Mouse (Mus musculus) hindlimb bud, embryonic 11.5 days (tissue): ENCODE results near the gene Snx5.

Experiments used
- DNase-seq: peaks from one replicate; pipeline ENCODE4 v3.0.0-alpha.2; 2012; ENCODE audit warnings: low read depth, low spot score; ENCODE audit errors: extremely low spot score

Snx5 gene

GRCm38 (mm10) chr2:144229647-144230046 lies 41.1 kb downstream of the Snx5 start:
- no peak for DNase-seq

DNA sequence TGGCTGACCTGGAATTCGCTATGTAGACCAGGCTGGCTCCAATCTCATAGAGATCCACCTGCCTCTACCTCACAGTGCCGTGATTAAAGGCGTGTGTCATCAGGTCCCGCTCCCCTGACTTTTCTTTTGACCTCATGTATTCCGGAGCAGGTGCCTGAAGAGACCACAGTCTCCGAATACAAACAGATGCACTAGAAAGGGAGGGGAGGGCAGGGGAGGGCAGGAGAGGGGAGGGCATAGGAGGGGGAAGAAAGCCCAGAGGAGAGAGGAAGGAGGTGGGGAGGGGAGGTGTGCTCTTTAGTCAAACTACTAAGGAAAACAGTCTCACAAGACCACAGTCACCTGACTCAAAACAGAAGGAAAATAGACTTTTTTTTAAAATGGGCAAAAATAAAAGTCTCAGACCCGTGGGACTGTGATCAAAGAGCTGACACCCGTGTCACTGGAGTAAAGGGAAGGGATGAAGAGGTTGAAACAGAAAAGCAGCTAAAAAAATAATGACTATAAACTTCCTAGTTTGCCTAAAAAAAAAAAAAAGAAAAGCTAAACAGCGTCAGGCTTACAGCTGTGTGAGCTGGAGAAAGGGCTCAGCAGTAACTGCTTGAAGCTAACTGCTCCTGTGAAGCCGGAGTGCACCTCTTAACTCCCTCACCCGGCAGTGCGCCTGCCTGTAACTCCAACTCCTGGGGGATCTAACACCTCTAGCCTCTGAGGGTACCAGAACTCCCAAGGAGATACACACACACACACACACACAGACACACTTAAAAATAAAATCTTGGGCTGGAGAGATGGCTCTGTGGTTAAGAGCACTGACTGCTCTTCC lies 42.0 kb downstream of the Snx5 start:
- DNase-seq = no peak

DNA sequence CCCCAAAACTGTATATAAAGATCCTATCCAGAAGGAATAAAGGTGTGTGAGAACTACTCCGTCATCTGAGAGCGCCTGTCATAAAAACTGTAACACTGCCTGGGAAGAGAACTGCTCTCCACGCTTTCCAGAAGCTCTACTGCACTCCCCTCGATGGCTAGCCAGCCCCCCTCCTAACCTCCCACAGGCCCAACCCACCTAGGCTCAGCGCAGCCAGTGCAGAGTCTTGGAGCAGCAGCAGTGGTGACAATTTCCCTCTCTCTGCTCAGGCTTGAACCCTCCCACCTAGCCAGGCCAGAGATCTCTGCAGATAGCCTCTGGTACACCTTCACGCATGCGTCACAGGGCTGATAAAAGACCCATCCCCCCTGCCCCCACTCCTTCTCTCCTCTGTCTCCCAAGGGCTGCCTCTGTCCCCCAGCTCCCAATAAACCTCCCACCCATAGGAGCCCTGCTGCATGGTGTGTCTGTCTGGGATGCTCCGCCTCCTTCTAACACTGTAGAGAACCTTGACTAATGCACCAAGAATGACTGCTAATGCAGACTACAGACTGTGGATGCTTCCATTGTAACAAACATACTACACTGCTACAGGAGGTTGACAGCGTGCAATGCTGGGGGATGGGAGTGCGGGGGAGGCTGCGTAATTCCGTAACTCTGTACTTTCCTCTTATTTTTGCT lies 43.7 kb downstream of the Snx5 start:
- DNase-seq = no peak

DNA sequence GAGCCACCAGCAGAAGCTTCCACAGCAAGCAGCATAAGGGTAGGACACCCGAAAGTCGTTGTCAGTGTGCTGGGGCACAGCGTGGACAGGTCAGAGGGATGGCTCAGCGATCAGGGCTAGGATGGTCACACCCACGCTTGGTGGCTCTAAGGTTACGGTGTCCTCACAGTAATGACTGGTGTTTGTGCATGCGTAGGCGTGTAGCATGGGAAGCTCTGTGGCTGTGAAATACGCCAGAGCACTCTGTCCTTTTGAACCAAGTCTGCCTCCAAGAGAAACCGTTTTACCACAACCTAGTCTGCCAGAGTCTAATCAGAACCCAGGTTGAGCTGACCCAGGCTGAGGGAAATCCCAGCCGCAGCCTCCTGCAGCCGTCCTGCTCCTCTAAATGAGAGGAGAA lies 46.4 kb downstream of the Snx5 start:
- no peak for DNase-seq

GRCm38 (mm10) chr2:144215601-144216000 lies 55.1 kb downstream of the Snx5 start:
- no peak for DNase-seq

DNA sequence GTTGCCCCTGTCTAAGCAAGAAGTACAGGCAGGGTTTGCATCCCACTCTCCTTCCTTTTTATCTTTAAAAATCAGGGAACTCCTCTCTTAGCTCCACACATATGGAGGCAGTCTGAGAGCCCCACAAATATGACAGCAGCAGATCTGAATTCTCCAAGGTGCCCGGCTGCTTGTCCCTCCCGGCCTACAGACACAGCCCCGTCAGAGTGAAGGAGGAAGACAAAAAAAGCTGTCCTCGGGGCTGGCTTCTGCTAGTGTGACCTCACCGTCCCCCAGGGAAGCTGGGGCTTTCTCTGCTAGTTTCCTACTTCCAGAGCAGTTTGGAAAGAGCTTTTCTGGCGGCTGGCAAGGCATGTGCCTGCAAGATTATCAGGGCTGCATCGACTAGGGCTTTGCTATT lies 55.5 kb downstream of the Snx5 start:
- no peak for DNase-seq

DNA sequence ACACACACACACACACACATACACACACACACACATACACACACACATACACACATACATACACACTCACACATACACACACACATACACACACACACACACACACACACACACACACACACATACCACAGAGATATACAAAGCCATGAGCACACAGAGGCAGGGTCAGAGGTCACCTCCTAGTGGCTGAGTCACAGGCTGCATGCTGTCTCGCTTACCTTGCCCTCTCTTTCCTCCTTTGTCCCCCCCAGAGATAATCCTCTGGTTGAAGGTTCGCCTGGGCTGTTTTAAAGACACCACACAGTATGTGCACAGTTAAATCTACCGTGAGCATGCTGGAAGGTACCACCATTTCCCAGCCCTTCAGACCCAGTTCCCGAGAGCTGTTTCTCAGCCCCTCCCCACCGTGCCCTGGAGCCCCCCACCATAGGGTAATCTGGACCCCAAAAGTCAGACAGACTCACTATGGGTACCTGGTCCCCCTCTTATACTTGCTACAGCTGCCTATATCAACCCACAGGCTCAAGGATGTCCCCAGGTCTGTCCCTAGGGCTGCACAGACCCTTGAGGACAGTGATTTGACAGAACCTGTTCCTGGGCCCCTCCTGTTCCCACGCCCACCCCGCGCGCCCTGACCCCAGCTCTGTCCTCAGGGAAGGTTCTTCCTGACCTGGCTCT lies 56.1 kb downstream of the Snx5 start:
- DNase-seq = no peak

DNA sequence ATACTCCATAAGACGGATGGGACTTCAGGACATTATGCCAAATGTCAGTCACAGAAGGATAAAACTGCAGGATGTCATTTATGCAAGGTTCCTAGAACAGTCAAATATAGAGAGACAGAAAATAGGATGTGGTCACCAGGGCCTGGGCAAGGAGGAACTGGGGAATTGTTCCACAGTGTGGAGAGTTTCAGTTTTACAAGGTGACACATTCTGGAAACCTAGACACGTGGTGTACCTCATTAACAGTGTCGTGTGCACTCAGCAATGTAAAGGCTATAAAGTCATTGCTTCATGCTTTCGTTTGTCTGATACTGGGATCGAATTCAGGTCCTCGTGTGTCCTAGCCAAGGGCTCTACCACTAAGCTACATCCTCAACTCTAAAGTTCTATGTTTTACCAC lies 56.9 kb downstream of the Snx5 start:
- DNase-seq = no peak

GRCm38 (mm10) chr2:144209425-144209824 lies 61.3 kb downstream of the Snx5 start:
- no peak for DNase-seq

- no peak for DNase-seq
These were observed 63.3 kb downstream of the Snx5 start for GRCm38 (mm10) chr2:144207365-144207764.

DNA sequence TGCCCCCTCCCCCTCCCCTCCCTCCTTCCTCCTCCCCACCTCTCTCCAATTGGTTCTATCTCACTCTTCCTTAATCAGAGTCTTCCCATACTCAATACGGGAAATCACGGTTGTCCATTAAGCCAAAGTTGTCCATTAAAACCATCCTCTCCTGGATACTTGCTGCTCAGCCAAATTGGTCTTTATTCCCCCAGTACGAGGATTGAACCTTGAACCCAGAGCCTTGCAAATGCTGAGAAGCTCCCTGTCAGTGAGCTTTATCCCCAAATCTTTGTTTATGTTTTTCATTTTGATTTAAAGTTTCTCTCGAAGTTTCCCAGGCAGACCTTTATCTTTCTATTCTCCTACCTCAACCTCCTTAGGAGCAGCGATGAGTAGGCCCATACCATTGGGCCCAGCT lies 67.7 kb downstream of the Snx5 start:
- no peak for DNase-seq

DNA sequence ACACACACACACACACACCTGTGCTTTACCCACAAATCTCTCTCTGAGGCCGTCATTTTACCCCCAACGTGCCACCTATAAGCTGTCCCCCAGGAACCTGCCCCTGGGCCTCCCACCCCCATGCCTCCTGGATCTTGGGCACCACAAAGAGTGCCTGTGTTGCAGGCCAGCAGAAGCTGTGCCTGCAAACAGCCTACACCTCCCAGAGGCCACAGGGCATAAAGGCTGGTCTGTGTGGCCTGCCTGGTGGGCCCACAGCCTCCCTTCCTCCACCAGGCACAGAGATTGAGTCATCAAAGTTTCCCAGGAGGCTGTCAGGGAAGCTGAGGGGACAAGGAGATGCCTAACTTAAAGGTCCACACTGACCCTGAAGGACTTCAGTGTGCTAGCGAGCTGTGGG lies 68.1 kb downstream of the Snx5 start:
- DNase-seq = no peak

- DNase-seq = no peak
These were observed 68.6 kb downstream of the Snx5 start for GRCm38 (mm10) chr2:144202151-144202550.
